Mouse (Mus musculus): ENCODE data around the gene Pogz. TPM values are rescaled to one million over a fixed set of nuclear protein-coding genes. Genes with fewer than 3 reads are reported as not detected.
"Not testable (repeated sequence)": the region's sequence is repeated elsewhere in the genome, so short reads cannot be mapped to it uniquely, and the experiment has no call there.

Pogz gene
- polyA plus RNA-seq, 1 experiment from 2014 or later, result 24.3 TPM

GRCm38 (mm10) chr3:94930386-94931266 is 93.3 kb downstream of the Pogz start:
- H3K27me3 ChIP-seq (ENCODE audit: control insufficient read depth, insufficient read depth, low read length); H3K36me3 ChIP-seq (ENCODE audit: control insufficient read depth, insufficient read depth, low read length); DNase-seq (ENCODE audit: low spot score); H3K9ac ChIP-seq (ENCODE audit: low read depth, low read length); H3K4me1 ChIP-seq (replicated peaks; ENCODE audit: control insufficient read depth, insufficient read depth, low read length); H3K4me2 ChIP-seq (replicated peaks; ENCODE audit: low read depth, low read length); H3K9me3 ChIP-seq (ENCODE audit: control insufficient read depth, low read length); H3K4me3 ChIP-seq (ENCODE audit: low read depth, low read length); ATAC-seq (ENCODE audit: low FRiP score); H3K27ac ChIP-seq (ENCODE audit: low read depth, low read length): not testable (repeated sequence)
- WGBS, result 40% methylated on average over 7 of the region's 7 CpGs

GRCm38 (mm10) chr3:94931427-94932082 is 94.2 kb downstream of the Pogz start:
- H3K27ac ChIP-seq (ENCODE audit: low read depth, low read length); H3K9me3 ChIP-seq (ENCODE audit: control insufficient read depth, low read length); H3K4me1 ChIP-seq (replicated peaks; ENCODE audit: control insufficient read depth, insufficient read depth, low read length); ATAC-seq (ENCODE audit: low FRiP score); H3K36me3 ChIP-seq (ENCODE audit: control insufficient read depth, insufficient read depth, low read length); H3K9ac ChIP-seq (ENCODE audit: low read depth, low read length); H3K4me3 ChIP-seq (ENCODE audit: low read depth, low read length); H3K4me2 ChIP-seq (replicated peaks; ENCODE audit: low read depth, low read length); DNase-seq (ENCODE audit: low spot score); H3K27me3 ChIP-seq (ENCODE audit: control insufficient read depth, insufficient read depth, low read length): not testable (repeated sequence)
- WGBS, result 82% methylated on average over 10 of the region's 10 CpGs

Other genes with a start within 250 kb of the Pogz start
- not detected in 2 replicates for gene Gm10972, start 194.5 kb upstream of the Pogz start, polyA plus RNA-seq (2014; fragmentation: Nextera tagmentation; extraction: Ambion mirVana)
- 3.9 and 4.5 TPM in 2 replicates for gene Tuft1, start 178.7 kb upstream of the Pogz start, polyA plus RNA-seq (2014; fragmentation: Nextera tagmentation; extraction: Ambion mirVana)
- not detected in 2 replicates for gene Selenbp2, start 144.0 kb upstream of the Pogz start, polyA plus RNA-seq (2014; fragmentation: Nextera tagmentation; extraction: Ambion mirVana)
- gene Cgn, start 51.1 kb upstream of the Pogz start, polyA plus RNA-seq (2014; fragmentation: Nextera tagmentation; extraction: Ambion mirVana), result 2.7 and 3.5 TPM in 2 replicates
- 357 and 379 TPM in 2 replicates for gene Psmb4, start 49.4 kb downstream of the Pogz start, polyA plus RNA-seq (2014; fragmentation: Nextera tagmentation; extraction: Ambion mirVana)
- 6.9 and 7.4 TPM in 2 replicates for gene Selenbp1, start 95.5 kb downstream of the Pogz start, polyA plus RNA-seq (2014; fragmentation: Nextera tagmentation; extraction: Ambion mirVana)
- 6.0 and 8.9 TPM in 2 replicates for gene Rfx5, start 116.5 kb downstream of the Pogz start, polyA plus RNA-seq (2014; fragmentation: Nextera tagmentation; extraction: Ambion mirVana)
- gene Pi4kb, start 137.2 kb downstream of the Pogz start, polyA plus RNA-seq (2014; fragmentation: Nextera tagmentation; extraction: Ambion mirVana), result 22.1 and 24.4 TPM in 2 replicates
- 21.2 and 29.6 TPM in 2 replicates for gene Zfp687, start 177.9 kb downstream of the Pogz start, polyA plus RNA-seq (2014; fragmentation: Nextera tagmentation; extraction: Ambion mirVana)
- 328 and 329 TPM in 2 replicates for gene Psmd4, start 205.0 kb downstream of the Pogz start, polyA plus RNA-seq (2014; fragmentation: Nextera tagmentation; extraction: Ambion mirVana)

Data from hindbrain, embryonic 11.5 days (tissue).